Mouse (Mus musculus): ENCODE data around the gene Rhbdl3.

DNA sequence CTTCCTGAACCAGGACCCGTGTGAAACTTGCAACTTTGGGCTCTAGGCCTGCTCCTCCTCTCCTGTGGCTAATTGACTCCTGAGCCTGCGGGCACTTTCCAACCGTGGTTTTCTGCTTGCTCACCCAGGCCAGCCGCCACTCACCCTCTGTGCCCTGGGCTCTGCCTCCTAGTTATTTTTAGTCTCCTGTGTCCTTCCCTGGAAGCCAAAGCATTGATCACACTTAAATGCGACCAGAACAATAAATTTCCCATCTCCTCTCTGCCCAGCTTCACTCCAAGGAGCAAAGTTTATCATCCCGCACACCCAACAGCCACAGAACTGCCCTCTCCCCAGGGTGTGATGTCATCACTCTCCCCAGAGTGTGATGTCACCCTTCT, 35.6 kb downstream of the Rhbdl3 start:
- TF ChIP-seq CTCF (IDR thresholded peaks at IDR 0.05; ENCODE audit: borderline replicate concordance, insufficient read depth, low read length) (no peak), POLR2A (IDR thresholded peaks at IDR 0.05; ENCODE audit: low read depth, low read length) (no peak)

Data from embryonic fibroblast, embryonic 13.5 days (primary cell).